Mouse (Mus musculus): ENCODE measurements around the gene Il10rb. TPM values are rescaled to one million over a fixed set of nuclear protein-coding genes. Genes with fewer than 3 reads are reported as not detected.

Gene Il10rb
- polyA plus RNA-seq, 1 experiment from 2014 or later = 33.2 TPM

DNA sequence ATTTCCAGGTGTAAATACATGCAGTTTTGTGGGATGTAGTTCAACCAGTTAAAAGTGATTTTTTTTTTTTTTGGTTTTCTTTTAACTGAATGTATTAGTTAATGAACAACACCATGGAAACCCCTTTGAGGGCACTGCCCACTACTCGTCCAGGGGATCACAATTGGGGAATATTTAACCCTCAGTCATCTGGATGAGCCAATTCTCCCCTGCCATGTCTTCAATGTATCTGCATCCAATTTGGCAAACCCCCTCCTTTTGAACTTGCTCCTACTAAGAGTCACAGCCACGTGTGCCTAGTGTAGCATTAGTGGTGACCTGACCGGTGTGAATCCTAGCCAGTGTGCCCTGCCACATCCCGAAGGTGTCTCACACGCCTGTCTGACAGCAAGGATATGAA is 12.6 kb downstream of the Il10rb start:
- no peak overlapping the region for H3K4me2 ChIP-seq (ENCODE audit: low read depth, low read length)
- H3K36me3 ChIP-seq (ENCODE audit: control insufficient read depth, insufficient read depth, low read length) = peaks cover 61% of the 10 kb centered on the region
- WGBS = 72% methylated on average over 5 of the region's 5 CpGs
- no peak for ATAC-seq (ENCODE audit: low read depth)
- H3K27ac ChIP-seq (replicated peaks; ENCODE audit: low read depth, low read length) = no peak overlapping the region
- no peak overlapping the region for H3K9ac ChIP-seq (ENCODE audit: low read depth, low read length)
- no peak for DNase-seq (ENCODE audit: low spot score)
- no peaks in the 10 kb centered on the region for H3K27me3 ChIP-seq (replicated peaks; ENCODE audit: control insufficient read depth, insufficient read depth, low read length)
- no peaks in the 10 kb centered on the region for H3K9me3 ChIP-seq (ENCODE audit: control insufficient read depth, low read length)
- H3K4me3 ChIP-seq (ENCODE audit: low read depth, low read length) = no peak overlapping the region
- no peaks in the 10 kb centered on the region for H3K4me1 ChIP-seq (ENCODE audit: control insufficient read depth, insufficient read depth, low read length)

DNA sequence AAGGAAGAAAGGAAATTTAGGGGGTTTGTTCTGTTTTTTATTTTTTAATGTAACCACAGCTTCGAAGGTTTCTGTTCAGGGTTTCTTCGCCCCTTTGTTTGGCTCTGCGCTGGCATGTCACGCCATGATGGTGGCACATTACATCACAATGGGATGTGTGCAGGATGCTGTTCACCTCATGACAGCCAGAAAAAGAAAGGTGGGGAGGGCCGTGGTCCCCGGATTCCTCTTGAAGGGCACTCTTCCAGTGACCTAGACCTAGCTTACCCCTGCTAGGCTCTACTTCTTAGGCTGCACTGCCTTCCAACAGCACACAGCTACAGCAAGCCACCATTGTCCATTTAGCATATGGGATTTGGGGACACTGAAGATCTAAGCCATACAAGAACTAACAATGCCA is 19.9 kb downstream of the Il10rb start:
- WGBS = 94% methylated on average over 6 of the region's 6 CpGs
- no peaks in the 10 kb centered on the region for H3K4me1 ChIP-seq (ENCODE audit: control insufficient read depth, insufficient read depth, low read length)
- peaks cover 53% of the 10 kb centered on the region for H3K36me3 ChIP-seq (ENCODE audit: control insufficient read depth, insufficient read depth, low read length)
- no peak overlapping the region for H3K4me3 ChIP-seq (ENCODE audit: low read depth, low read length)
- DNase-seq (ENCODE audit: low spot score) (no peak), ATAC-seq (ENCODE audit: low read depth) (no peak)
- H3K27me3 ChIP-seq (replicated peaks; ENCODE audit: control insufficient read depth, insufficient read depth, low read length) = no peaks in the 10 kb centered on the region
- no peak overlapping the region for H3K4me2 ChIP-seq (ENCODE audit: low read depth, low read length)
- H3K9ac ChIP-seq (ENCODE audit: low read depth, low read length) = no peak overlapping the region
- H3K27ac ChIP-seq (replicated peaks; ENCODE audit: low read depth, low read length) = no peak overlapping the region
- H3K9me3 ChIP-seq (ENCODE audit: control insufficient read depth, low read length) = 0 out of 2 replicates have a peak, but pooled peaks cover 7% of the 10 kb centered on the region

DNA sequence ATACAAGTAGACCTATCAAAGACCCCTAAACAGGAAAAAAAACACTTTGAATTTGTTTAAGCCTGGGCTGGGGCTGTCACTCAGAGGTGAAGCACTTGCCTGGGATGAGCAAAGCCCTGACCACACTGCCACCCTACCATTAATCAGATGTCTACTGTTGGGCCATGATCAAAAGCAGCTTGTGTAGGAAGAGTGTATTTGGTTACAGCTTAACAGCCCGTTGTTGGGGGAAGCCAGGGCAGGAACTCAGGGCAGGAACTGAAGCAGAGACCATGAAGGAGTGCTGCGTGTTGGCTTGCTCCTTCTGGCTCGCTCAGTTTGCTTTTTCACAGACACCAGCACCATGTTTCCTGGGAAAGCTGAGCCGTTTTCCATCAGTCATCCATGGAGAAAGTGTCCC is 20.6 kb downstream of the Il10rb start:
- H3K4me1 ChIP-seq (ENCODE audit: control insufficient read depth, insufficient read depth, low read length) = no peaks in the 10 kb centered on the region
- 0 out of 2 replicates have a peak, but pooled peaks cover 7% of the 10 kb centered on the region for H3K9me3 ChIP-seq (ENCODE audit: control insufficient read depth, low read length)
- no peaks in the 10 kb centered on the region for H3K27me3 ChIP-seq (replicated peaks; ENCODE audit: control insufficient read depth, insufficient read depth, low read length)
- DNase-seq (ENCODE audit: low spot score) (no peak), ATAC-seq (ENCODE audit: low read depth) (no peak)
- WGBS = 79% methylated on average over 4 of the region's 4 CpGs
- H3K9ac ChIP-seq (ENCODE audit: low read depth, low read length) = no peak overlapping the region
- H3K27ac ChIP-seq (replicated peaks; ENCODE audit: low read depth, low read length) = no peak overlapping the region
- H3K4me3 ChIP-seq (ENCODE audit: low read depth, low read length) = no peak overlapping the region
- no peak overlapping the region for H3K4me2 ChIP-seq (ENCODE audit: low read depth, low read length)
- peaks cover 49% of the 10 kb centered on the region for H3K36me3 ChIP-seq (ENCODE audit: control insufficient read depth, insufficient read depth, low read length)

DNA sequence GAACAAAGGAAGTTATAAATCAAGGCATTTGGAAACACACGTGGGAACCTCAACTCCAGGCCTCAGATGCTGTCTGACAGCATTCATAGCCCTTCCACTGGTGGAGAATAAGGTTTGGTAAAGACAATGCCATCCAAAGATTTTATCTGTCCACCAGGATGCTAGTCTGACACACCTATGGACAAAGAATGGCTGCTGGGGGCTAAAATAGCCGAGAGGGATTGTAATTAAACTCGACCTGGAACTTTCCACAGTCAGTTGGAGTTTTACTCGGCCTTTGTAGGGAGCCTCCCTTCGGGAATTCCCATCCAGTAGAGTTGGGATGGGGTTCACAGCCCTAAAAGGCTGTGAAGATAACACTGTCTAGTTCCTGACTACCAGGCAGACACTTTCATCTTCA is 21.5 kb downstream of the Il10rb start:
- ATAC-seq (ENCODE audit: low read depth) = no peak
- H3K27ac ChIP-seq (replicated peaks; ENCODE audit: low read depth, low read length) = no peak overlapping the region
- no peaks in the 10 kb centered on the region for H3K4me1 ChIP-seq (ENCODE audit: control insufficient read depth, insufficient read depth, low read length)
- H3K4me3 ChIP-seq (ENCODE audit: low read depth, low read length) = no peak overlapping the region
- no peak for DNase-seq (ENCODE audit: low spot score)
- 69% methylated on average over 5 of the region's 5 CpGs for WGBS
- H3K36me3 ChIP-seq (ENCODE audit: control insufficient read depth, insufficient read depth, low read length) = peaks cover 43% of the 10 kb centered on the region
- H3K27me3 ChIP-seq (replicated peaks; ENCODE audit: control insufficient read depth, insufficient read depth, low read length) = no peaks in the 10 kb centered on the region
- no peak overlapping the region for H3K4me2 ChIP-seq (ENCODE audit: low read depth, low read length)
- H3K9me3 ChIP-seq (ENCODE audit: control insufficient read depth, low read length) = 0 out of 2 replicates have a peak, but pooled peaks cover 7% of the 10 kb centered on the region
- no peak overlapping the region for H3K9ac ChIP-seq (ENCODE audit: low read depth, low read length)

DNA sequence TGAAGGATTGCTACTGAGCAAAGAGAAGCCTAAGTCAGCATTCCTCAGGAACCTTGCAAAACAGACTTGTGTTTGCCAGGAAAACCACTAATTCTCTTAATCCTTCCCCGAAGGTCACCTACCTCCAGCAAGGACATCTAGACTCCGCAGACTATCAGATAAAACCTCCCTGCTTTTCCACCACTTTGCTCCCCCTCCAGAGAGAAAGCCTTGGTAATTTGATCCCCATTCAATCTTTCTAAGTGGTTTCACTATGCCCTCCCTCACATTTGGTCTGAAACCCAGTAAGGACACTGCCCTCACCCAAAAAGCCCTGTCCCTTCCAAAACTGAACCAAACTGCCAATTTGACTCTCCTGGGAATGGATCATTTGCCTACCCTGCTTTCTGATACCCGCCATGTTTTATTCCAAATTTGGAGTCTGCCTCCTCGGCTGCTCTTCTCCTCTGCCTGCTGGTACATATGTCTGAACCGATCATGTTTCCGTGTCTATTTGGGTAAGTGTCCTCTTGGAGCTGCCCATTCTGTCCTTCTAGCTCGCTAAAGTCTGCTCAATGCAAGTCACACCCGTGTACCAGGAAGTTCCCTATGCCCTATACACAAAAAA is 22.4 kb downstream of the Il10rb start:
- no peaks in the 10 kb centered on the region for H3K4me1 ChIP-seq (ENCODE audit: control insufficient read depth, insufficient read depth, low read length)
- 0 out of 2 replicates have a peak, but pooled peaks cover 7% of the 10 kb centered on the region for H3K9me3 ChIP-seq (ENCODE audit: control insufficient read depth, low read length)
- 63% methylated on average over 8 of the region's 8 CpGs for WGBS
- no peak overlapping the region for H3K4me2 ChIP-seq (ENCODE audit: low read depth, low read length)
- no peaks in the 10 kb centered on the region for H3K27me3 ChIP-seq (replicated peaks; ENCODE audit: control insufficient read depth, insufficient read depth, low read length)
- ATAC-seq (ENCODE audit: low read depth) = peak; percentile 37; the same call in 1 of the 2 replicates
- no peak overlapping the region for H3K4me3 ChIP-seq (ENCODE audit: low read depth, low read length)
- H3K9ac ChIP-seq (ENCODE audit: low read depth, low read length) = no peak overlapping the region
- DNase-seq (ENCODE audit: low spot score) = no peak
- no peak overlapping the region for H3K27ac ChIP-seq (replicated peaks; ENCODE audit: low read depth, low read length)
- peaks cover 35% of the 10 kb centered on the region for H3K36me3 ChIP-seq (ENCODE audit: control insufficient read depth, insufficient read depth, low read length)

DNA sequence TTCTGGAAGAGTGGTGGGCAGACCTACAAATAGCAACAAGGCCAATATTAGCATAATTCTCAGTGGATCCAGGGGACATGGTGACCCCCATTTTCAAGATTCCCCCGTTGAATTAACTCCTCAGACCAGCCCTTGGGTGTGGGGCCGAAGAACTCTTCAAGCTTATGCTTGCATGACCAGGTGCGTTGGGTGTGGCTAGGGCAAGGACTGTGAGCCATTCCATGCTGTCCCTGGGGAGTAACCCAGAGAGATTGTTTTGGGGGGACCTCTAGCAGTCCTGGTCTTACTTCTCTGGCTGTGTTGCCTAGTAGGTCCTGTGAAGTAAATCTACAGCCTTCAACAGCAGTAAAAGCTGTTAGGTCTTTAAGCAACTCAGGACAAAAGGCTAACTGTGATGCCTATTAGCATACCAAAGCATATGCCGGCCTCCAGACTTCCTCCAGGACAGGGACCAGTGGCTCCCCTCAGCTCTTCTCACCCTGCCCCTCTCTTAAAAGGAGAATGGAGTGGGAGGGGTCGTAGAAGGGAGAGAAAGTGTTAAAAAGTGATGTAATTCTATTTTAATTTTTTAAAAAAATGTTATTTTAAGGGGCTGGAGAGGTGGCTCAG is 26.9 kb downstream of the Il10rb start:
- Histone ChIP-seq H3K27ac (replicated peaks; ENCODE audit: low read depth, low read length) (no peak overlapping the region), H3K9me3 (ENCODE audit: control insufficient read depth, low read length) (0 out of 2 replicates have a peak, but pooled peaks cover 7% of the 10 kb centered on the region), H3K4me2 (ENCODE audit: low read depth, low read length) (no peak overlapping the region), H3K36me3 (ENCODE audit: control insufficient read depth, insufficient read depth, low read length) (no peaks in the 10 kb centered on the region), H3K4me3 (ENCODE audit: low read depth, low read length) (no peak overlapping the region), H3K27me3 (replicated peaks; ENCODE audit: control insufficient read depth, insufficient read depth, low read length) (no peaks in the 10 kb centered on the region), H3K9ac (ENCODE audit: low read depth, low read length) (no peak overlapping the region), H3K4me1 (ENCODE audit: control insufficient read depth, insufficient read depth, low read length) (no peaks in the 10 kb centered on the region)
- WGBS = 38% methylated on average over 5 of the region's 5 CpGs
- ATAC-seq (ENCODE audit: low read depth) (no peak), DNase-seq (ENCODE audit: low spot score) (no peak)

DNA sequence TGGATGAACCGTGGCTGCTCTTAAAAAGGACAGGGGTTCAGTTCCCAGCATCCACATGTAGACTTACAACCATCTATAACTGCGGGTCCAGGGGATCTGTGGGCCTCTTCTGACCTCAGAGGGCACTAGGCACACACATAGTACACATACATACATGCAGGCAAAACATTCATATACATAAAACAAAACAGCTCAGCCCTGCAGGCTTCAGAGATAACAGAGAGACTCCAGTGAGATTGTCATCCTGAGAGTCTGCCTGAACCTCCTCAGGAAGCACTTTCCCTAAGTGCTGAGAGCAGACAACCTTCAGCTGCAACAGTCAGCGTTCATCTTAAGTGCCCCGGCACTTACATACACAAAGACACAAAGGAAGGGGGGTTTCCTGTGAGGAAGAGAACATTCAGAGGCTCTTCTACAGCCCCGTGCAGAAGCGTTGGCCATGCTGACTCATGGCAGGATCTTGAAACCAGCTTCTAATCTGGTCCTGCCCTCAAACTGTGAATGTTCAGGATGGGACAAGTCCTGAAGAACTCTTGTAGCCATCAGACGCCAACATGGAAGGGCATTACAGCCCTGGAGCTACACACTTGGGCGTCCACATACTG is 27.5 kb downstream of the Il10rb start:
- 56% methylated on average over 8 of the region's 8 CpGs for WGBS
- no peak overlapping the region for H3K4me2 ChIP-seq (ENCODE audit: low read depth, low read length)
- no peak overlapping the region for H3K4me3 ChIP-seq (ENCODE audit: low read depth, low read length)
- no peaks in the 10 kb centered on the region for H3K36me3 ChIP-seq (ENCODE audit: control insufficient read depth, insufficient read depth, low read length)
- DNase-seq (ENCODE audit: low spot score) (no peak), ATAC-seq (ENCODE audit: low read depth) (no peak)
- no peak overlapping the region for H3K9ac ChIP-seq (ENCODE audit: low read depth, low read length)
- H3K9me3 ChIP-seq (ENCODE audit: control insufficient read depth, low read length) = 0 out of 2 replicates have a peak, but pooled peaks cover 7% of the 10 kb centered on the region
- H3K27me3 ChIP-seq (replicated peaks; ENCODE audit: control insufficient read depth, insufficient read depth, low read length) = no peaks in the 10 kb centered on the region
- no peak overlapping the region for H3K27ac ChIP-seq (replicated peaks; ENCODE audit: low read depth, low read length)
- no peaks in the 10 kb centered on the region for H3K4me1 ChIP-seq (ENCODE audit: control insufficient read depth, insufficient read depth, low read length)

DNA sequence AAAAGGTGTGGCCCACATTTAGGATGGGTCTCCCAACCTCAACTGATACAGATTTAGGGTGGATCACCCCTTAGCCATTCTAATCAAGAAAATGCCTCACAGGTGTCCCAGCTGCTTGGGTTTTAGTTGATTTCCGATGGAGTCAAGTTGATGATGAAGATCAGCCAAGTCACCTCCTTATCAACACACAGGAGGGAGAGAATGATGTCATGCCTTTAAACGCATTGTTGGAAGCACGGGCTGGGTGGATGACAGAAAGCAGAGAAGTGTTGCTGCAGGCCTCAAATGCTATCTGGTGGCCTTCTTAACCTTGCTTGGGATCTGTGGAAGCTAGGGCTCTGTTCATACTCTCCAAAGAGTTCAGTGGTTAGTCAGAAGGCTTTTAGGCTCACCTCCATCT is 28.2 kb downstream of the Il10rb start:
- no peak for DNase-seq (ENCODE audit: low spot score)
- no peak overlapping the region for H3K9ac ChIP-seq (ENCODE audit: low read depth, low read length)
- H3K27ac ChIP-seq (replicated peaks; ENCODE audit: low read depth, low read length) = no peak overlapping the region
- WGBS = 78% methylated on average over 3 of the region's 3 CpGs
- no peaks in the 10 kb centered on the region for H3K27me3 ChIP-seq (replicated peaks; ENCODE audit: control insufficient read depth, insufficient read depth, low read length)
- ATAC-seq (ENCODE audit: low read depth) = no peak
- H3K4me3 ChIP-seq (ENCODE audit: low read depth, low read length) = no peak overlapping the region
- no peaks in the 10 kb centered on the region for H3K36me3 ChIP-seq (ENCODE audit: control insufficient read depth, insufficient read depth, low read length)
- 0 out of 2 replicates have a peak, but pooled peaks cover 5% of the 10 kb centered on the region for H3K9me3 ChIP-seq (ENCODE audit: control insufficient read depth, low read length)
- no peak overlapping the region for H3K4me2 ChIP-seq (ENCODE audit: low read depth, low read length)
- H3K4me1 ChIP-seq (ENCODE audit: control insufficient read depth, insufficient read depth, low read length) = no peaks in the 10 kb centered on the region

Measured in embryonic facial prominence, embryonic 14.5 days (tissue).